Mouse (Mus musculus) embryonic facial prominence, embryonic 14.5 days (tissue): ENCODE results near the gene Mtss1l. TPM values are rescaled to one million over a fixed set of nuclear protein-coding genes. Genes with fewer than 3 reads are reported as not detected.

Experiments
- ATAC-seq: fragments of 200-750 bp; cut with Nextera tagmentation; 2 replicates; pipeline ENCODE4 v1.8.0; 2017; ENCODE audit warnings: low read depth, moderate number of reproducible peaks, moderate TSS enrichment
- DNase-seq: peaks from one replicate; pipeline ENCODE4 v3.0.0-alpha.2; 2015; ENCODE audit warnings: low spot score
- H3K27ac ChIP-seq: fragments of 300-500 bp; sonication (generic); replicated peaks from 2 replicates; pipeline ENCODE4 v1.5.1; 2014; ENCODE audit warnings: low read depth, mild to moderate bottlenecking, low read length, moderate library complexity
- H3K27me3 ChIP-seq: fragments of 300-500 bp; sonication (generic); replicated peaks from 2 replicates; pipeline ENCODE4 v1.6.1; 2014; ENCODE audit warnings: low read length; ENCODE audit not compliant: control insufficient read depth, insufficient read depth
- H3K36me3 ChIP-seq: fragments of 300-500 bp; sonication (generic); 2 replicates; pipeline ENCODE4 v1.6.1; 2014; ENCODE audit warnings: low read length, mixed read lengths; ENCODE audit not compliant: control insufficient read depth, insufficient read depth
- H3K4me1 ChIP-seq: fragments of 300-500 bp; sonication (generic); 2 replicates; pipeline ENCODE4 v1.6.1; 2014; ENCODE audit warnings: antibody characterized with exemption, low read length; ENCODE audit not compliant: control insufficient read depth, insufficient read depth
- H3K4me2 ChIP-seq: fragments of 300-500 bp; sonication (generic); 2 replicates; pipeline ENCODE4 v1.6.1; 2014; ENCODE audit warnings: low read depth, mild to moderate bottlenecking, low read length, moderate library complexity, mixed read lengths
- H3K4me3 ChIP-seq: fragments of 300-500 bp; sonication (generic); 2 replicates; pipeline ENCODE4 v1.5.1; 2014; ENCODE audit warnings: low read depth, mild to moderate bottlenecking, low read length
- H3K9ac ChIP-seq: fragments of 300-500 bp; sonication (generic); 2 replicates; pipeline ENCODE4 v1.6.1; 2014; ENCODE audit warnings: low read depth, mild to moderate bottlenecking, low read length, moderate library complexity, mixed read lengths
- H3K9me3 ChIP-seq: fragments of 300-500 bp; sonication (generic); 2 replicates; pipeline ENCODE4 v1.6.1; 2016; ENCODE audit warnings: low read length; ENCODE audit not compliant: control insufficient read depth
- WGBS: fragments of 180-500 bp; shearing (Covaris S2); extraction: QIAGEN DNeasy Blood & Tissue Kit; methylation state at CpG from one replicate; pipeline ENCODE4 v1.1.7; 2014; 5-methylcytosine and 5-hydroxymethylcytosine counted together
- polyA plus RNA-seq: library from polyadenylated mRNA; unstranded; fragments of >200 nt; fragmentation: Nextera tagmentation; extraction: Ambion mirVana; gene quantifications from 2 replicates; pipeline ENCODE4 v1.2.1, GENCODE M21; 2014

Mtss1l gene
- polyA plus RNA-seq, 1 experiment from 2014 or later = 13.8 TPM

- H3K9ac ChIP-seq = peak overlapping the region; percentile 28; the same call in 1 of the 2 replicates
- H3K4me1 ChIP-seq = peaks cover 34% of the 10 kb centered on the region
- peak overlapping the region; percentile 80 for H3K27ac ChIP-seq
- WGBS = 35% methylated on average over 9 of the region's 9 CpGs
- no peaks in the 10 kb centered on the region for H3K9me3 ChIP-seq
- no peaks in the 10 kb centered on the region for H3K27me3 ChIP-seq
- H3K4me3 ChIP-seq = no peak overlapping the region
- DNase-seq = peak; percentile 82
- peaks cover 8% of the 10 kb centered on the region; the same call in 1 of the 2 replicates for H3K36me3 ChIP-seq
- ATAC-seq = peak; percentile 50
- no peak overlapping the region for H3K4me2 ChIP-seq
Measured at GRCm38 (mm10) chr8:110702636-110703459, 18.4 kb upstream of the Mtss1l start.

- Histone ChIP-seq H3K27me3 (no peaks in the 10 kb centered on the region), H3K4me3 (no peak overlapping the region), H3K9me3 (no peaks in the 10 kb centered on the region), H3K36me3 (peaks cover 11% of the 10 kb centered on the region; the same call in 1 of the 2 replicates), H3K4me2 (no peak overlapping the region), H3K9ac (peak overlapping the region; percentile 28; the same call in 1 of the 2 replicates), H3K27ac (peak overlapping the region; percentile 80), H3K4me1 (peaks cover 34% of the 10 kb centered on the region)
- WGBS = 59% methylated on average over 9 of the region's 9 CpGs
- DNase-seq (no peak), ATAC-seq (no peak)
Measured at GRCm38 (mm10) chr8:110703460-110704061, 17.7 kb upstream of the Mtss1l start.

- DNase-seq (no peak), ATAC-seq (no peak)
- Histone ChIP-seq H3K4me1 (peaks cover 34% of the 10 kb centered on the region), H3K27ac (peak overlapping the region; percentile 44), H3K9ac (no peak overlapping the region), H3K9me3 (no peaks in the 10 kb centered on the region), H3K36me3 (peaks cover 11% of the 10 kb centered on the region; the same call in 1 of the 2 replicates), H3K4me2 (no peak overlapping the region), H3K27me3 (no peaks in the 10 kb centered on the region), H3K4me3 (no peak overlapping the region)
- 79% methylated on average over 3 of the region's 3 CpGs for WGBS
Measured at GRCm38 (mm10) chr8:110704103-110704502, 17.2 kb upstream of the Mtss1l start.

- H3K4me1 ChIP-seq = peaks cover 37% of the 10 kb centered on the region
- peak; percentile 75 for DNase-seq
Measured at GRCm38 (mm10) chr8:110705391-110706287, 15.6 kb upstream of the Mtss1l start.

GRCm38 (mm10) chr8:110706288-110706870 lies 14.9 kb upstream of the Mtss1l start:
- 77% methylated on average over 3 of the region's 3 CpGs for WGBS
- ATAC-seq (no peak), DNase-seq (no peak)
- Histone ChIP-seq H3K27me3 (no peaks in the 10 kb centered on the region), H3K9me3 (no peaks in the 10 kb centered on the region), H3K36me3 (0 out of 2 replicates have a peak, but pooled peaks cover 7% of the 10 kb centered on the region), H3K4me2 (no peak overlapping the region), H3K9ac (0 out of 2 replicates have a peak overlapping the region, but pooled peaks have one; percentile 39), H3K27ac (0 out of 2 replicates have a peak overlapping the region, but pooled peaks have one; percentile 45), H3K4me3 (no peak overlapping the region), H3K4me1 (peaks cover 37% of the 10 kb centered on the region)

More at GRCm38 (mm10) chr8:110705391-110706287, 15.6 kb upstream of the Mtss1l start:
- H3K4me3 ChIP-seq = no peak overlapping the region
- ATAC-seq = no peak
- H3K9ac ChIP-seq = 0 out of 2 replicates have a peak overlapping the region, but pooled peaks have one; percentile 39
- H3K27me3 ChIP-seq = no peaks in the 10 kb centered on the region
- no peak overlapping the region for H3K4me2 ChIP-seq
- peak overlapping the region; percentile 45 for H3K27ac ChIP-seq
- H3K9me3 ChIP-seq = no peaks in the 10 kb centered on the region
- 63% methylated on average over 14 of the region's 14 CpGs for WGBS
- H3K36me3 ChIP-seq = peaks cover 11% of the 10 kb centered on the region; the same call in 1 of the 2 replicates

- WGBS = 84% methylated on average over 11 of the region's 11 CpGs
- Histone ChIP-seq H3K27me3 (no peaks in the 10 kb centered on the region), H3K4me2 (no peak overlapping the region), H3K9ac (no peak overlapping the region), H3K36me3 (peaks cover 15% of the 10 kb centered on the region; the same call in 1 of the 2 replicates), H3K27ac (no peak overlapping the region), H3K4me1 (peaks cover 29% of the 10 kb centered on the region), H3K9me3 (no peaks in the 10 kb centered on the region), H3K4me3 (no peak overlapping the region)
- no peak for ATAC-seq
- DNase-seq = no peak
Measured at GRCm38 (mm10) chr8:110708429-110708828, 12.8 kb upstream of the Mtss1l start.

GRCm38 (mm10) chr8:110710593-110710992 lies 10.7 kb upstream of the Mtss1l start:
- DNase-seq = no peak
- Histone ChIP-seq H3K4me3 (no peak overlapping the region), H3K27me3 (no peaks in the 10 kb centered on the region), H3K9me3 (no peaks in the 10 kb centered on the region), H3K4me2 (no peak overlapping the region), H3K9ac (no peak overlapping the region), H3K27ac (peak overlapping the region; percentile 71; the same call in 1 of the 2 replicates), H3K4me1 (peaks cover 17% of the 10 kb centered on the region), H3K36me3 (peaks cover 24% of the 10 kb centered on the region; the same call in 1 of the 2 replicates)
- 50% methylated on average over 3 of the region's 3 CpGs for WGBS
- no peak for ATAC-seq
